Mouse (Mus musculus) forebrain, embryonic 13.5 days (tissue): ENCODE results near the gene Klhdc8b. TPM values are rescaled to one million over a fixed set of nuclear protein-coding genes. Genes with fewer than 3 reads are reported as not detected.
A peak's percentile ranks its signal among the peaks of the same experiment; 100 is the strongest.

Experiments used
- ATAC-seq: fragments of 200-750 bp; cut with Nextera tagmentation; 2 replicates; pipeline ENCODE4 v1.8.0; 2017
- H3K27ac ChIP-seq: fragments of 300-500 bp; sonication (generic); 2 replicates; pipeline ENCODE4 v1.5.1; 2015; ENCODE audit warnings: inconsistent platforms, mild to moderate bottlenecking, moderate library complexity
- H3K27me3 ChIP-seq: fragments of 300-500 bp; sonication (generic); 2 replicates; pipeline ENCODE4 v1.6.1; 2015; ENCODE audit warnings: mild to moderate bottlenecking, inconsistent platforms
- H3K36me3 ChIP-seq: fragments of 300-500 bp; sonication (generic); 2 replicates; pipeline ENCODE4 v1.6.1; 2015; ENCODE audit warnings: mild to moderate bottlenecking, inconsistent platforms; ENCODE audit not compliant: poor library complexity, severe bottlenecking
- H3K4me1 ChIP-seq: fragments of 300-500 bp; sonication (generic); 2 replicates; pipeline ENCODE4 v1.6.1; 2015; ENCODE audit warnings: inconsistent platforms
- H3K4me2 ChIP-seq: fragments of 300-500 bp; sonication (generic); 2 replicates; pipeline ENCODE4 v1.6.1; 2015; ENCODE audit warnings: inconsistent platforms, mild to moderate bottlenecking, moderate library complexity
- H3K4me3 ChIP-seq: fragments of 300-500 bp; sonication (generic); 2 replicates; pipeline ENCODE4 v1.5.1; 2015; ENCODE audit warnings: mild to moderate bottlenecking, inconsistent platforms
- H3K9ac ChIP-seq: fragments of 300-500 bp; sonication (generic); 2 replicates; pipeline ENCODE4 v1.6.1; 2015; ENCODE audit warnings: mild to moderate bottlenecking, inconsistent platforms
- H3K9me3 ChIP-seq: fragments of 300-500 bp; sonication (generic); replicated peaks from 2 replicates; pipeline ENCODE4 v1.6.1; 2016; ENCODE audit warnings: inconsistent platforms
- WGBS: fragments of 180-500 bp; shearing (Covaris S2); methylation state at CpG from one replicate; pipeline ENCODE4 v1.1.7; 2015; 5-methylcytosine and 5-hydroxymethylcytosine counted together
- polyA plus RNA-seq: library from polyadenylated mRNA; unstranded; fragments of >200 nt; fragmentation: Nextera tagmentation; extraction: Ambion mirVana; gene quantifications from 2 replicates; pipeline ENCODE4 v1.2.1, GENCODE M21; 2015

Gene Klhdc8b
- polyA plus RNA-seq, 1 experiment from 2014 or later = 54.1 TPM

- 39% methylated on average over 7 of the region's 7 CpGs for WGBS
- no peaks in the 10 kb centered on the region for H3K27me3 ChIP-seq
- no peaks in the 10 kb centered on the region for H3K9me3 ChIP-seq
- no peak overlapping the region for H3K9ac ChIP-seq
- H3K4me1 ChIP-seq = peaks cover 14% of the 10 kb centered on the region
- ATAC-seq = no peak
- no peak overlapping the region for H3K4me2 ChIP-seq
- 0 out of 2 replicates have a peak, but pooled peaks cover 5% of the 10 kb centered on the region for H3K36me3 ChIP-seq
- H3K27ac ChIP-seq = peak overlapping the region; percentile 10; the same call in 1 of the 2 replicates
- H3K4me3 ChIP-seq = no peak overlapping the region
These were observed 60.0 kb downstream of the Klhdc8b start for GRCm38 (mm10) chr9:108401186-108401960.

- no peak for ATAC-seq
- H3K27ac ChIP-seq = no peak overlapping the region
These were observed 63.1 kb downstream of the Klhdc8b start for GRCm38 (mm10) chr9:108398324-108398723.

More at GRCm38 (mm10) chr9:108398324-108398723, 63.1 kb downstream of the Klhdc8b start:
- 94% methylated on average over 3 of the region's 3 CpGs for WGBS
- H3K27me3 ChIP-seq = no peaks in the 10 kb centered on the region
- H3K4me1 ChIP-seq = peaks cover 14% of the 10 kb centered on the region
- no peak overlapping the region for H3K4me3 ChIP-seq
- H3K36me3 ChIP-seq = peaks cover 15% of the 10 kb centered on the region
- H3K9me3 ChIP-seq = no peaks in the 10 kb centered on the region
- no peak overlapping the region for H3K9ac ChIP-seq
- H3K4me2 ChIP-seq = no peak overlapping the region

Other genes with a start within 250 kb of the Klhdc8b start
- gene Dag1, start 197.6 kb downstream of the Klhdc8b start, polyA plus RNA-seq = 40.8 and 45.4 TPM in 2 replicates
- gene Nicn1, start 171.2 kb downstream of the Klhdc8b start, polyA plus RNA-seq = 94.9 and 95.4 TPM in 2 replicates
- 25.3 and 26.7 TPM in 2 replicates for gene Amt, start 164.7 kb downstream of the Klhdc8b start, polyA plus RNA-seq
- gene Rhoa, start 155.5 kb downstream of the Klhdc8b start, polyA plus RNA-seq = 317 and 330 TPM in 2 replicates
- gene Tcta, start 155.4 kb downstream of the Klhdc8b start, polyA plus RNA-seq = 30.9 and 38.1 TPM in 2 replicates
- 489 and 518 TPM in 2 replicates for gene Gpx1, start 122.7 kb downstream of the Klhdc8b start, polyA plus RNA-seq
- gene Usp4, start 113.7 kb downstream of the Klhdc8b start, polyA plus RNA-seq = 132 and 142 TPM in 2 replicates
- gene 1700102P08Rik, start 68.8 kb downstream of the Klhdc8b start, polyA plus RNA-seq = 1.5 and 2.0 TPM in 2 replicates
- 1.1 and 1.2 TPM in 2 replicates for gene Ccdc36, start 33.1 kb downstream of the Klhdc8b start, polyA plus RNA-seq
- gene BC048562, start 25.1 kb downstream of the Klhdc8b start, polyA plus RNA-seq = not detected in 2 replicates
- 50.1 and 53.8 TPM in 2 replicates for gene Ccdc71, start 1.1 kb downstream of the Klhdc8b start, polyA plus RNA-seq
- gene Lamb2, start 18.2 kb upstream of the Klhdc8b start, polyA plus RNA-seq = 18.7 and 22.9 TPM in 2 replicates
- gene Usp19, start 29.0 kb upstream of the Klhdc8b start, polyA plus RNA-seq = 69.7 and 80.6 TPM in 2 replicates
- 80.4 and 91.2 TPM in 2 replicates for gene Qars, start 46.1 kb upstream of the Klhdc8b start, polyA plus RNA-seq
- gene Qrich1, start 55.2 kb upstream of the Klhdc8b start, polyA plus RNA-seq = 132 and 144 TPM in 2 replicates
- 135 and 143 TPM in 2 replicates for gene Impdh2, start 98.7 kb upstream of the Klhdc8b start, polyA plus RNA-seq
- gene Ndufaf3, start 105.9 kb upstream of the Klhdc8b start, polyA plus RNA-seq = 64.8 and 70.4 TPM in 2 replicates
- gene Dalrd3, start 108.3 kb upstream of the Klhdc8b start, polyA plus RNA-seq = 230 and 246 TPM in 2 replicates
- 203 and 256 TPM in 2 replicates for gene Wdr6, start 117.2 kb upstream of the Klhdc8b start, polyA plus RNA-seq
- 16.6 and 18.7 TPM in 2 replicates for gene P4htm, start 136.1 kb upstream of the Klhdc8b start, polyA plus RNA-seq
- gene Arih2, start 187.8 kb upstream of the Klhdc8b start, polyA plus RNA-seq = 55.9 and 58.2 TPM in 2 replicates
- gene Slc25a20, start 200.5 kb upstream of the Klhdc8b start, polyA plus RNA-seq = 39.0 and 41.3 TPM in 2 replicates
- gene Prkar2a, start 227.7 kb upstream of the Klhdc8b start, polyA plus RNA-seq = 32.8 and 34.2 TPM in 2 replicates